Mouse (Mus musculus) heart, embryonic 11.5 days (tissue): ENCODE measurements around the gene Sdr42e1. TPM values are rescaled to one million over a fixed set of nuclear protein-coding genes. Genes with fewer than 3 reads are reported as not detected.

Experiments
- ATAC-seq: fragments of 200-750 bp; cut with Nextera tagmentation; replicated peaks from 2 replicates; pipeline ENCODE4 v1.8.0; 2017; ENCODE audit warnings: moderate library complexity; ENCODE audit not compliant: insufficient number of reproducible peaks, low FRiP score, low TSS enrichment
- H3K27ac ChIP-seq: fragments of 300-500 bp; sonication (generic); 2 replicates; pipeline ENCODE4 v1.5.1; 2014; ENCODE audit warnings: mild to moderate bottlenecking, low read depth, low read length
- H3K27me3 ChIP-seq: fragments of 300-500 bp; sonication (generic); 2 replicates; pipeline ENCODE4 v1.6.1; 2014; ENCODE audit warnings: mild to moderate bottlenecking, low read length, mixed read lengths; ENCODE audit not compliant: control insufficient read depth, insufficient read depth
- H3K36me3 ChIP-seq: fragments of 300-500 bp; sonication (generic); 2 replicates; pipeline ENCODE4 v1.6.1; 2014; ENCODE audit warnings: mild to moderate bottlenecking, low read length, moderate library complexity, mixed read lengths; ENCODE audit not compliant: control insufficient read depth, insufficient read depth
- H3K4me1 ChIP-seq: fragments of 300-500 bp; sonication (generic); 2 replicates; pipeline ENCODE4 v1.6.1; 2014; ENCODE audit warnings: low read length; ENCODE audit not compliant: control insufficient read depth, insufficient read depth
- H3K4me2 ChIP-seq: fragments of 300-500 bp; sonication (generic); 2 replicates; pipeline ENCODE4 v1.6.1; 2014; ENCODE audit warnings: mild to moderate bottlenecking, moderate library complexity
- H3K4me3 ChIP-seq: fragments of 300-500 bp; sonication (generic); 2 replicates; pipeline ENCODE4 v1.5.1; 2014; ENCODE audit warnings: low read depth, low read length
- H3K9ac ChIP-seq: fragments of 300-500 bp; sonication (generic); 2 replicates; pipeline ENCODE4 v1.6.1; 2014; ENCODE audit warnings: mild to moderate bottlenecking, low read depth, low read length, moderate library complexity
- H3K9me3 ChIP-seq: fragments of 300-500 bp; sonication (generic); replicated peaks from 2 replicates; pipeline ENCODE4 v1.6.1; 2016; ENCODE audit warnings: low read length; ENCODE audit not compliant: control insufficient read depth
- WGBS: fragments of 180-500 bp; shearing (Covaris S2); extraction: QIAGEN DNeasy Blood & Tissue Kit; methylation state at CpG from one replicate; pipeline ENCODE4 v1.1.7; 2014; ENCODE audit not compliant: insufficient replicate concordance; 5-methylcytosine and 5-hydroxymethylcytosine counted together
- polyA plus RNA-seq: library from polyadenylated mRNA; unstranded; fragments of >200 nt; fragmentation: Nextera tagmentation; extraction: Ambion mirVana; gene quantifications from 2 replicates; pipeline ENCODE4 v1.2.1, GENCODE M21; 2014

Gene Sdr42e1
- polyA plus RNA-seq, 1 experiment from 2014 or later, result 0.37 TPM

- H3K4me2 ChIP-seq, result no peak overlapping the region
- H3K9ac ChIP-seq, result no peak overlapping the region
- 66% methylated on average over 5 of the region's 5 CpGs for WGBS
- no peak overlapping the region for H3K27ac ChIP-seq
- H3K36me3 ChIP-seq, result no peaks in the 10 kb centered on the region
- H3K27me3 ChIP-seq, result no peaks in the 10 kb centered on the region
- H3K4me3 ChIP-seq, result no peak overlapping the region
- ATAC-seq, result no peak
- H3K4me1 ChIP-seq, result no peaks in the 10 kb centered on the region
- H3K9me3 ChIP-seq, result no peaks in the 10 kb centered on the region; the same call in 1 of the 2 replicates
These were observed 27.0 kb downstream of the Sdr42e1 start for GRCm38 (mm10) chr8:117646440-117646839.

GRCm38 (mm10) chr8:117646020-117646419 lies 27.5 kb downstream of the Sdr42e1 start:
- no peak overlapping the region for H3K4me3 ChIP-seq
- H3K27me3 ChIP-seq, result no peaks in the 10 kb centered on the region
- H3K36me3 ChIP-seq, result no peaks in the 10 kb centered on the region
- no peaks in the 10 kb centered on the region for H3K4me1 ChIP-seq
- H3K27ac ChIP-seq, result no peak overlapping the region
- 42% methylated on average over 2 of the region's 2 CpGs for WGBS
- no peak overlapping the region for H3K4me2 ChIP-seq
- ATAC-seq, result no peak
- H3K9me3 ChIP-seq, result peaks cover 2% of the 10 kb centered on the region; the same call in 1 of the 2 replicates
- no peak overlapping the region for H3K9ac ChIP-seq

DNA sequence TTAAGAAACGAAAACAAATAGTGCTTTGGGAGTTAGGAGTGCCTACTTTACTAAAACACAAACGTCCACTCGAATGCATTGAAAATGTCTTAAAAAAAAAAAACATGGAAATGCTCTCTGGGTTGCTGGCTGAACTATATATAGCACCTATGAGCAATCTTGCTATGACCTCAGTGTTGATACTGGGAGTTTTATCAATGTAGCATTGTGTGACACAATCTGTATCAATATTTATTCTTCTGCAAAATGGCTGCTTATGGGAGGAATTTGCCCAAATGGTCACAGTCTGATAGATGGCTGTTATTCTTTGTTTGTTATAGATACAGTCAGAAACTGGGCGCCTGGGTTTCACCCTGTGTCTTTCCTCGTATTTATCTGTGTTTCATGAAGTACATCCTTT lies 28.0 kb downstream of the Sdr42e1 start:
- H3K4me3 ChIP-seq, result no peak overlapping the region
- H3K27me3 ChIP-seq, result no peaks in the 10 kb centered on the region
- no peak overlapping the region for H3K4me2 ChIP-seq
- H3K27ac ChIP-seq, result no peak overlapping the region
- H3K9ac ChIP-seq, result no peak overlapping the region
- 46% methylated on average over 5 of the region's 5 CpGs for whole genome bisulfite sequencing
- ATAC-seq, result no peak
- no peaks in the 10 kb centered on the region for H3K36me3 ChIP-seq
- no peaks in the 10 kb centered on the region for H3K4me1 ChIP-seq
- peaks cover 2% of the 10 kb centered on the region; the same call in 1 of the 2 replicates for H3K9me3 ChIP-seq

DNA sequence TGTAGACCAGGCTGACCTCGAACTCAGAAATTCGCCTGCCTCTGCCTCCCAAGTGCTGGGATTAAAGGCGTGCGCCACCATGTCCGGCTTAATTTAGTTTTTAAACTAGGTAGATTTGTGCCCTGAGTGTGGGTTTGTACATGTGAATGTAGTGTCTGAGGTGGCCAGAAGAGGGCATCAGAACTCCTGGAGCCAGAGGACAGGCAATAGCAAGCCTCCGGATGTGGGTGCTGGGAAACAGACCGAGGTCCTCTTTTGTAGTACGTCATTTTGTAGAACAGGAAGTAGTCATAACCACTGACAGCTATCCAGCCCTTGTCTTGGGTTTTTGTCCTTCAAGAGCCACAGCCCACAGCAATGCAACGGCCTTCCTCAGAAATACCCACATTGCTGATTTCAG lies 33.9 kb downstream of the Sdr42e1 start:
- Histone ChIP-seq H3K27me3 (no peaks in the 10 kb centered on the region), H3K4me3 (no peak overlapping the region), H3K9me3 (0 out of 2 replicates have a peak, but pooled peaks cover 2% of the 10 kb centered on the region), H3K9ac (no peak overlapping the region), H3K36me3 (no peaks in the 10 kb centered on the region), H3K27ac (no peak overlapping the region), H3K4me1 (no peaks in the 10 kb centered on the region), H3K4me2 (no peak overlapping the region)
- 92% methylated on average over 9 of the region's 9 CpGs for WGBS
- no peak for ATAC-seq

DNA sequence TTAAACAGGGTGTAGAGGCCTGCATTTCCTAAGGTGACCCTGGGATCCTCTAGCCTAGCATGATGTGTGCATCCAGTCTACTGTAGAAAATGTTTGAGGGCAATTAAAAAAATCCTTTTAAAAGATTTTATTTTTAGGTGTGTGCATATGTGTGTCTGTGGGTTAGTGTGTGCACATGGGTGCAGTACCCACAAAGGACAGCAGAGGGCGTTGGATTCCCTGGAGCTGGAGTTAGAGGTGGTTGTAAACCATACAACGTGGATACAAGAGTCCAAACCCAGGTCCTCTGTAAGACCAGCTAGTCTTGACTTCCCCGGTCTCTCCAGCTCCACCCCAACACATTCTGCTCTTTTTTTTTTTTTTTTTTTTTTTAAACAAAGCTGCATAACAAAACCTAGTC lies 36.0 kb downstream of the Sdr42e1 start:
- Histone ChIP-seq H3K4me1 (no peaks in the 10 kb centered on the region), H3K4me3 (no peak overlapping the region), H3K9ac (no peak overlapping the region), H3K9me3 (0 out of 2 replicates have a peak, but pooled peaks cover 2% of the 10 kb centered on the region), H3K27me3 (no peaks in the 10 kb centered on the region), H3K36me3 (no peaks in the 10 kb centered on the region), H3K27ac (no peak overlapping the region), H3K4me2 (no peak overlapping the region)
- 58% methylated on average over 3 of the region's 3 CpGs for WGBS
- ATAC-seq, result no peak

- H3K27ac ChIP-seq, result no peak overlapping the region
- ATAC-seq, result no peak
- no peaks in the 10 kb centered on the region for H3K36me3 ChIP-seq
- no peak overlapping the region for H3K4me3 ChIP-seq
- no peaks in the 10 kb centered on the region for H3K9me3 ChIP-seq
- H3K9ac ChIP-seq, result no peak overlapping the region
- H3K4me2 ChIP-seq, result no peak overlapping the region
- 77% methylated on average over 7 of the region's 7 CpGs for WGBS
- no peaks in the 10 kb centered on the region for H3K27me3 ChIP-seq
- no peaks in the 10 kb centered on the region for H3K4me1 ChIP-seq
These were observed 39.1 kb downstream of the Sdr42e1 start for GRCm38 (mm10) chr8:117634406-117634805.

DNA sequence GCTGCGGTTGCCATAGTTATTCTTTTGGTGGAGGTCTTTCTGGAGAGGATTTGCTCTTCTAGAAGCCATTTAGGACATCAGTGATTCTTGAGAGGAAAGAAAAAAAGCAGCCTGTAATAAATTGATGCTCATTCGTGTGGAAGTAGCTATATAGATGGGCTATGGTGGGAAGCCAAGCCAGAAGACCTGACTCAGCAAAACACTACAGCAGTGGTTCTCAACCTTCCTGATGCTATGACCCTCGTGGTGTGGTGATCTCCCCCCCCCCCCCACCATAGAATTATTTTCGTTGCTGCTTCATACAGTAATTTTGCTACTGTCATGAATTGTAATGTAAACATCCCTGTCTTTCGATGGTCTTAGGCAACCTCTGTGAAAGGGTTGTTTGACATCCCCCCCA lies 41.0 kb downstream of the Sdr42e1 start:
- H3K4me1 ChIP-seq, result no peaks in the 10 kb centered on the region
- no peak overlapping the region for H3K4me2 ChIP-seq
- no peak for ATAC-seq
- WGBS, result 81% methylated on average over 5 of the region's 5 CpGs
- H3K4me3 ChIP-seq, result no peak overlapping the region
- H3K27ac ChIP-seq, result no peak overlapping the region
- H3K36me3 ChIP-seq, result no peaks in the 10 kb centered on the region
- H3K27me3 ChIP-seq, result no peaks in the 10 kb centered on the region
- no peak overlapping the region for H3K9ac ChIP-seq
- no peaks in the 10 kb centered on the region for H3K9me3 ChIP-seq

GRCm38 (mm10) chr8:117627096-117627495 lies 46.4 kb downstream of the Sdr42e1 start:
- WGBS, result 64% methylated on average over 9 of the region's 9 CpGs
- no peak overlapping the region for H3K9ac ChIP-seq
- H3K27me3 ChIP-seq, result no peaks in the 10 kb centered on the region
- H3K9me3 ChIP-seq, result no peaks in the 10 kb centered on the region; the same call in 1 of the 2 replicates
- no peaks in the 10 kb centered on the region for H3K36me3 ChIP-seq
- no peak overlapping the region for H3K27ac ChIP-seq
- no peak overlapping the region for H3K4me3 ChIP-seq
- ATAC-seq, result no peak
- no peaks in the 10 kb centered on the region for H3K4me1 ChIP-seq
- no peak overlapping the region for H3K4me2 ChIP-seq

- WGBS, result 67% methylated on average over 14 of the region's 14 CpGs
- Histone ChIP-seq H3K27ac (no peak overlapping the region), H3K27me3 (no peaks in the 10 kb centered on the region), H3K36me3 (no peaks in the 10 kb centered on the region), H3K4me1 (no peaks in the 10 kb centered on the region), H3K9me3 (no peaks in the 10 kb centered on the region; the same call in 1 of the 2 replicates), H3K4me2 (no peak overlapping the region), H3K4me3 (no peak overlapping the region), H3K9ac (no peak overlapping the region)
- no peak for ATAC-seq
These were observed 47.2 kb downstream of the Sdr42e1 start for GRCm38 (mm10) chr8:117626040-117626838.
